Mouse (Mus musculus) stomach, postnatal 0 days (tissue): Measurements from ENCODE around the gene Pcca.

Source experiments
- CTCF ChIP-seq: IDR thresholded peaks from 2 replicates; pipeline ENCODE4 v1.5.1; 2016; ENCODE audit warnings: antibody characterized with exemption, low read depth, mild to moderate bottlenecking, moderate library complexity
- EP300 ChIP-seq: optimal IDR thresholded peaks from 2 replicates; pipeline ENCODE3; 2016; ENCODE audit warnings: antibody characterized with exemption

DNA sequence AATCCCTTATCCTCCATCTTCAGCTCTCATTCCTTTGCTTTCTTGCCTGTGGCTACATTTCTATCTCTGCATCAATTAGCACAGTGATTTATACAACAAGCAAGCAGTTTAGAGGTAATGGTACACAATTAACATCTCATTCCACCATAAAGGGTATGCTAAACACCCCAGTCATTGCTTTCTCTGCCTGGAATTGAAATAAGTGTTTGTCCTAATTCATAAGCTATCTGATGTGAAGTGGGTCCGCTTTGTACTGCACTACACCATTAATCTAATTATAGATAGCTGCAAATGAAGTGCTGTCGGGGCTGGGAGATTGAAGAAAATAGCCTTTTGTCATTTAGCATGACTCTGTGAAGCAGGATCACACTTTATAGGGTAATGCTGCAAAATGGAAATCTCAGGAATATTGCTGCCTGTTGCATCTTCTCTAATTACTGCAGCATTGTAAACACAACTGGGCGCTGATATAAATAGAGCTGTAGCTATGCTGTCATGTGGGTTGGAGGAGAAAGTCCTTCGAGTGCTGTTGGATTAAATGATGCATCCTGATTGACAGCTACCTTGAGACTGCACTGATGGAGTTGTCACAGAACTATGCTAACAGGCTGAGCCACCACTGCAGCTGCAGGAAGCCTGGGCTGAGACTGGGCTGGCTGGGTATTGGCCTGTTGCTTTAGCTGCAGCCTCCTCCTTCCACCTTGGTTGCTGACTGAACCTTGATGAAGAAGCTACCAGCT lies 337.9 kb downstream of the Pcca start:
- TF ChIP-seq CTCF = no peak
- TF ChIP-seq EP300 = no peak
